ENCODE assay signal across 31 mouse cellular contexts in genomic region chr6:32159931-32160330, GRCm38 (mm10).
"Had no signal": no experiment of that assay in that cellular context is flagged by ENCODE, and none has a peak within 500 bp of the region (broad histone marks: within the 10 kb centered on the region; RNA-seq: fewer than 3 reads in every experiment).

No protein-coding gene starts in this region.

- H3K36me3 ChIP-seq: limb, embryonic 10.5 days; limb, embryonic 15.5 days; liver, embryonic 12.5 days; liver, embryonic 13.5 days; liver, embryonic 15.5 days; lung, embryonic 15.5 days; midbrain, embryonic 10.5 days; midbrain, embryonic 12.5 days had no signal

- H3K4me2 ChIP-seq: limb, embryonic 12.5 days; limb, embryonic 13.5 days; limb, embryonic 15.5 days; liver, embryonic 11.5 days; liver, embryonic 12.5 days; liver, embryonic 13.5 days; liver, embryonic 15.5 days; lung, embryonic 14.5 days; lung, embryonic 15.5 days; midbrain, embryonic 11.5 days; midbrain, embryonic 12.5 days; midbrain, embryonic 13.5 days; neural tube, embryonic 12.5 days had no signal

- H3K9ac ChIP-seq: limb, embryonic 12.5 days; limb, embryonic 13.5 days; limb, embryonic 15.5 days; liver, embryonic 12.5 days; liver, embryonic 13.5 days; liver, embryonic 14.5 days; liver, embryonic 15.5 days; liver, postnatal 0 days; lung, embryonic 14.5 days; lung, embryonic 15.5 days; midbrain, embryonic 12.5 days; midbrain, embryonic 13.5 days; neural tube, embryonic 12.5 days had no signal

- H3K27me3 ChIP-seq: limb, embryonic 13.5 days; limb, embryonic 15.5 days; liver, embryonic 12.5 days; liver, embryonic 13.5 days; liver, embryonic 15.5 days; lung, embryonic 15.5 days; megakaryocyte, embryonic 14.5 days; midbrain, embryonic 12.5 days; midbrain, embryonic 13.5 days; neural tube, embryonic 12.5 days had no signal

- DNase-seq: left cerebral cortex, postnatal 4 days; liver; liver, embryonic 13.5 days; liver, postnatal 0 days; lung, adult 18-20 months; lung, adult 2 months; lung, embryonic 14.5 days; lung, postnatal 10 days; lung, postnatal 14 days; lung, postnatal 36 days; lung, postnatal 4 days; midbrain, embryonic 14.5 days had no signal

- H3K4me3 ChIP-seq: limb, embryonic 10.5 days; limb, embryonic 12.5 days; limb, embryonic 13.5 days; limb, embryonic 15.5 days; liver, embryonic 12.5 days; liver, embryonic 13.5 days; liver, embryonic 15.5 days; lung, embryonic 15.5 days; midbrain, embryonic 10.5 days; midbrain, embryonic 12.5 days; midbrain, embryonic 13.5 days; myocyte; neural tube, embryonic 12.5 days had no signal

- H3K4me1 ChIP-seq: limb, embryonic 12.5 days; limb, embryonic 13.5 days; limb, embryonic 15.5 days; liver, embryonic 12.5 days; liver, embryonic 13.5 days; liver, embryonic 15.5 days; lung, embryonic 15.5 days; midbrain, embryonic 12.5 days; midbrain, embryonic 13.5 days; neural tube, embryonic 12.5 days had no signal

- H3K27ac ChIP-seq: limb, embryonic 10.5 days; limb, embryonic 12.5 days; limb, embryonic 13.5 days; limb, embryonic 15.5 days; liver, embryonic 12.5 days; liver, embryonic 13.5 days; liver, embryonic 14.5 days; liver, embryonic 15.5 days; lung, embryonic 15.5 days; macrophage; midbrain, embryonic 10.5 days; midbrain, embryonic 12.5 days; midbrain, embryonic 13.5 days; neural tube, embryonic 12.5 days had no signal

- H3K9me3 ChIP-seq: limb, embryonic 10.5 days; limb, embryonic 12.5 days; limb, embryonic 13.5 days; limb, embryonic 15.5 days; liver, embryonic 12.5 days; liver, embryonic 13.5 days; liver, embryonic 15.5 days; lung, embryonic 15.5 days; megakaryocyte, embryonic 14.5 days; midbrain, embryonic 10.5 days; midbrain, embryonic 12.5 days; midbrain, embryonic 13.5 days; neural tube, embryonic 12.5 days had no signal

- ATAC-seq: liver, embryonic 12.5 days; liver, postnatal 0 days; lung, postnatal 0 days; midbrain, embryonic 13.5 days; midbrain, embryonic 16.5 days had no signal
